Comparison of ENCODE assay signal across 34 mouse cellular contexts in the genomic region with DNA sequence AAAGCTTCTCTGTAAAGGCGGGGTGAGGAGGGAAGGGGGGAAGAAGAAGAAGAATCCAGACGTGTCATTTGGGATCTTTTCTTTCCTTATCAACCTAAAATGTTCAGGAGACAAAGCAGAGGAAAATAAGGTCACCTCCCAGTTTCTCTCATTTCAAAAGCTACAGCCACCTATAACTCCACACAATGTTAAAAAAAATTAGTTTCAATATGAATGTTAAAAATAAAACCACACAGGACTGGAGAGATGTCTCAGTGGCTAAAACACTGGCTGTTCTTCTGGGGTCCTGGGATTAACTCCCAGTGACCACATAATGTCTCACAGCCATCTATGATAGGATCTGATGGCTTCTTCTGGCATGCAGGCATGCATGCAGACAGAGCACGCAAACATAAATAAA.
"Had no signal": no experiment of that assay in that cellular context is flagged by ENCODE, and none has a peak within 500 bp of the region (broad histone marks: within the 10 kb centered on the region; RNA-seq: fewer than 3 reads in every experiment).

No protein-coding gene starts in this region.

- H3K36me3 ChIP-seq: heart, embryonic 12.5 days; hindbrain, embryonic 12.5 days; hindbrain, embryonic 13.5 days; hindbrain, embryonic 15.5 days; intestine, embryonic 15.5 days had no signal

- H3K4me3 ChIP-seq: heart, embryonic 10.5 days; heart, embryonic 12.5 days; heart, embryonic 13.5 days; heart, embryonic 15.5 days; hindbrain, embryonic 10.5 days; hindbrain, embryonic 12.5 days; hindbrain, embryonic 13.5 days; hindbrain, embryonic 15.5 days; intestine, embryonic 15.5 days; kidney, embryonic 15.5 days; layer of hippocampus, adult 2 months had no signal

- H3K27ac ChIP-seq: heart, embryonic 10.5 days; heart, embryonic 13.5 days; heart, embryonic 15.5 days; hindbrain, embryonic 10.5 days; hindbrain, embryonic 12.5 days; hindbrain, embryonic 13.5 days; hindbrain, embryonic 14.5 days; hindbrain, embryonic 15.5 days; hindbrain, postnatal 0 days; intestine, embryonic 15.5 days; kidney, embryonic 15.5 days; kidney, postnatal 0 days; layer of hippocampus, adult 2 months had no signal

- H3K4me1 ChIP-seq: heart, embryonic 10.5 days; heart, embryonic 15.5 days; hindbrain, embryonic 10.5 days; hindbrain, embryonic 12.5 days; hindbrain, embryonic 13.5 days; hindbrain, embryonic 15.5 days; intestine, embryonic 15.5 days; kidney, embryonic 15.5 days had no signal

- H3K4me2 ChIP-seq: heart, embryonic 11.5 days; heart, embryonic 12.5 days; heart, embryonic 13.5 days; heart, embryonic 15.5 days; hindbrain, embryonic 12.5 days; hindbrain, embryonic 13.5 days; hindbrain, embryonic 14.5 days; hindbrain, embryonic 15.5 days; intestine, embryonic 15.5 days; kidney, embryonic 15.5 days had no signal

- H3K9ac ChIP-seq: heart, embryonic 12.5 days; heart, embryonic 13.5 days; heart, embryonic 15.5 days; hindbrain, embryonic 12.5 days; hindbrain, embryonic 13.5 days; hindbrain, embryonic 14.5 days; hindbrain, embryonic 15.5 days; intestine, embryonic 15.5 days; kidney, embryonic 15.5 days had no signal

- H3K9me3 ChIP-seq: heart, embryonic 10.5 days; heart, embryonic 12.5 days; heart, embryonic 13.5 days; heart, embryonic 15.5 days; hindbrain, embryonic 10.5 days; hindbrain, embryonic 12.5 days; hindbrain, embryonic 13.5 days; hindbrain, embryonic 15.5 days; intestine, embryonic 15.5 days; kidney, embryonic 15.5 days had no signal

- DNase-seq: heart, postnatal 10 days; heart, postnatal 14 days; heart, postnatal 36 days; heart, postnatal 4 days; kidney, adult 11 months; kidney, adult 18-20 months; kidney, adult 2 months; kidney, adult 8-10 months; kidney, adult 9 months; kidney, postnatal 14 days; kidney, postnatal 25 days; kidney, postnatal 36 days; kidney, postnatal 4 days; layer of hippocampus, adult 9-11 months; layer of hippocampus, postnatal 36 days had no signal

- H3K27me3 ChIP-seq: heart, embryonic 12.5 days; heart, embryonic 13.5 days; heart, embryonic 15.5 days; hindbrain, embryonic 12.5 days; hindbrain, embryonic 13.5 days; hindbrain, embryonic 15.5 days; intestine, embryonic 15.5 days; kidney, embryonic 15.5 days had no signal

- ATAC-seq: hindbrain, embryonic 16.5 days; hindbrain, postnatal 0 days; inflammation-experienced regulatory T-cells, adult 6 months; intestine, embryonic 15.5 days; intestine, embryonic 16.5 days; intestine, postnatal 0 days had no signal
